Mouse (Mus musculus): Measurements from ENCODE around the gene Fam187b. TPM values are rescaled to one million over a fixed set of nuclear protein-coding genes. Genes with fewer than 3 reads are reported as not detected.

The Fam187b gene
- polyA plus RNA-seq, 1 experiment from 2014 or later: 0.60 TPM

DNA sequence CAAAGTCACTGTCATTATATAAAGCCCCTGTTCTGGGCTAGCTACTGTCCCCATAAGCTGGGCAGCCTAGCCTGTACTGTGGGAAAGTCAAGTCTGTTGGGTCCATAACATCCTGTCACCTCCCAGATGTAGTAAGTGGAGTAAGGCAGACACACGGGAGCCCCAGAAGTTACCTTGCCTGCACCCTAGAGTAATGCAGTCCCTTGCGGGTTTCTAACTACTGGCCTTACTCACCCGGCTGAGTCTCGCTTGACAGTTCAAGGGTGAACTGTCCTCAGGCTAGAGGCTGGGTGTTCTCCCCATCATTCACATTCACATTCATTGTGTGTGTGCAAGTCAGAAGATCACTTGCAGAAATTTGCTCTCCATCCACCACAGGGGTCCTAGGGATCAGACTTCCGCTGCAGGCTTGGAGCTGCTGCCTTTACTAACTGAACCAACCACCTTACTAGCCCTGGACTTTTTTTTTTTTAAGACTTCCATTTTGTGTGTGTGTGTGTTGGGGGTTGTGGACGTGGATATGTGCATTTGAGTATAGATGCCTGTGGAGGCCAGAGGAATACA is 13.7 kb upstream of the Fam187b start:
- no peak for ATAC-seq (ENCODE audit: insufficient number of reproducible peaks, low FRiP score)
- 87% methylated on average over 6 of the region's 6 CpGs for WGBS

GRCm38 (mm10) chr7:30962862-30963261 is 10.7 kb upstream of the Fam187b start:
- H3K27ac ChIP-seq (ENCODE audit: poor library complexity, severe bottlenecking): no peak overlapping the region
- no peaks in the 10 kb centered on the region for H3K9me3 ChIP-seq (replicated peaks)
- H3K27me3 ChIP-seq (replicated peaks): no peaks in the 10 kb centered on the region
- no peak overlapping the region for H3K4me3 ChIP-seq
- peaks cover 19% of the 10 kb centered on the region for H3K4me1 ChIP-seq (replicated peaks)
- no peak overlapping the region for H3K9ac ChIP-seq
- 87% methylated on average over 5 of the region's 5 CpGs for WGBS
- H3K4me2 ChIP-seq: no peak overlapping the region
- H3K36me3 ChIP-seq: peaks cover 11% of the 10 kb centered on the region
- ATAC-seq (ENCODE audit: insufficient number of reproducible peaks, low FRiP score): no peak

More for the DNA sequence above, 13.7 kb upstream of the Fam187b start:
- no peaks in the 10 kb centered on the region for H3K27me3 ChIP-seq (replicated peaks)
- H3K9me3 ChIP-seq (replicated peaks): no peaks in the 10 kb centered on the region
- peaks cover 29% of the 10 kb centered on the region for H3K4me1 ChIP-seq (replicated peaks)
- no peak overlapping the region for H3K9ac ChIP-seq
- no peak overlapping the region for H3K4me2 ChIP-seq
- no peak overlapping the region for H3K4me3 ChIP-seq
- peaks cover 15% of the 10 kb centered on the region for H3K36me3 ChIP-seq
- no peak overlapping the region for H3K27ac ChIP-seq (ENCODE audit: poor library complexity, severe bottlenecking)

DNA sequence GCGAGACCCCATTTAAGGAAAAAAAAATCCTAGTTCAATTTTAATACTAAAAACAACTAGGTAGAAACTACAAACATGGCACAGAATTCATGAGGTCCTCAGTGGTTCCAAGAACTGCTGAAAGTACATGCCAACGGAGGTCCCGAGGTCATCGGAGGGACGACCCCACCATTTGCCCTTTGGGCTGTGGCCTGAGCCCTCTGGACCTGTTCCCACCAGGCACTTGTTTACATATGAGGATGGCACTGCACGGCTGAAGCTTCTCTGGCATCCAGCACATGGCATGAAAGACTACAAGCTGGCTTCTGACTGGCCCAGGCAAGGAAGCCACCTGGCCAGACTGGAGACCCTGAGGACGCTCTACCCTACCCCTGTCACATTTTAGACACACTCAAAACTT is 9.2 kb upstream of the Fam187b start:
- Histone ChIP-seq H3K27ac (ENCODE audit: poor library complexity, severe bottlenecking) (no peak overlapping the region), H3K9me3 (replicated peaks) (no peaks in the 10 kb centered on the region), H3K27me3 (replicated peaks) (no peaks in the 10 kb centered on the region), H3K4me3 (no peak overlapping the region), H3K36me3 (no peaks in the 10 kb centered on the region), H3K4me1 (replicated peaks) (peaks cover 11% of the 10 kb centered on the region), H3K4me2 (no peak overlapping the region), H3K9ac (no peak overlapping the region)
- 87% methylated on average over 7 of the region's 7 CpGs for WGBS
- ATAC-seq (ENCODE audit: insufficient number of reproducible peaks, low FRiP score): no peak

DNA sequence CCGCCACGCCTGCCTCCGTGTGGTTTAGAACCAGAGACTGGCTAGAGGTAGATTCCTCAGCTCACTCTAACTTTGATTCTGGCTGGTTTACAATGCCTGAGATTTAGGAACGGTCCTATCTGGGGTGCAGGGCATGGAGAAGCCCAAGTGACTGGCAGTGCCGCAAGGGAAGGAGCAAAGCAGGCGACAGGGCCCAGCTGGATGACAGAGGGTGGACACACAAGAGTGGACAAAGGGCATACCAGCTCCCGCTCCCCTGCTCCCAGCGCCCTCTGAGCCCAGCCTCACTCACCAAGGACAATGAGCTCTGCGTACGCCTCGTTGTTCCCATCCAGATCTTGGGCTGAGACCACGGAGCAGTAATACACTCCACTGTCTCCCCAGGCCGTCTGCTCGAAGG is 7.9 kb upstream of the Fam187b start:
- no peak for ATAC-seq (ENCODE audit: insufficient number of reproducible peaks, low FRiP score)

DNA sequence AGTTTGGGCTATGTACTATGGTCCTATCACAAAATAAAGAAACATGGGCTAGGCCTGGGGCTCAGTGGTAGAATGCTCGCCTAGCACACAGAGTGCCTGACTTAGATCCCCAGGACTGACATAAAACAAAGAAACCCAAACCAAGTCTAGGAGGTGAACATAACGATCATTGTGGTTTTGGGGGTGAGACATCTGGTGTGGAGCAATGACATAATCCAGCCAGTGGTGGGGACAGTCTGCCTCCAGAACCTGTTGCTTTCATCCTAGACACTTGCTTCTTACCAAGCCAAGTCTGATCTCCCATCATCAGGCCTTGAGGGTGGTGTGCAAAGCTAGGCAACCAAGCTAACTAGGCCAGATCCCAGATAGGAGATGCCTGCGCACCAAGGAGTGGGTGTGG is 6.9 kb upstream of the Fam187b start:
- no peak overlapping the region for H3K4me3 ChIP-seq
- no peak overlapping the region for H3K27ac ChIP-seq (ENCODE audit: poor library complexity, severe bottlenecking)
- H3K4me1 ChIP-seq (replicated peaks): peaks cover 11% of the 10 kb centered on the region
- ATAC-seq (ENCODE audit: insufficient number of reproducible peaks, low FRiP score): no peak
- no peak overlapping the region for H3K4me2 ChIP-seq
- no peaks in the 10 kb centered on the region for H3K9me3 ChIP-seq (replicated peaks)
- WGBS: 77% methylated on average over 3 of the region's 3 CpGs
- no peaks in the 10 kb centered on the region for H3K36me3 ChIP-seq
- H3K27me3 ChIP-seq (replicated peaks): peaks cover 1% of the 10 kb centered on the region; the same call in 1 of the 2 replicates
- H3K9ac ChIP-seq: no peak overlapping the region

More for the DNA sequence above, 7.9 kb upstream of the Fam187b start:
- WGBS: 88% methylated on average over 14 of the region's 14 CpGs
- H3K36me3 ChIP-seq: no peaks in the 10 kb centered on the region
- H3K9me3 ChIP-seq (replicated peaks): no peaks in the 10 kb centered on the region
- H3K9ac ChIP-seq: no peak overlapping the region
- peaks cover 11% of the 10 kb centered on the region for H3K4me1 ChIP-seq (replicated peaks)
- no peaks in the 10 kb centered on the region for H3K27me3 ChIP-seq (replicated peaks)
- no peak overlapping the region for H3K27ac ChIP-seq (ENCODE audit: poor library complexity, severe bottlenecking)
- H3K4me3 ChIP-seq: no peak overlapping the region
- no peak overlapping the region for H3K4me2 ChIP-seq

DNA sequence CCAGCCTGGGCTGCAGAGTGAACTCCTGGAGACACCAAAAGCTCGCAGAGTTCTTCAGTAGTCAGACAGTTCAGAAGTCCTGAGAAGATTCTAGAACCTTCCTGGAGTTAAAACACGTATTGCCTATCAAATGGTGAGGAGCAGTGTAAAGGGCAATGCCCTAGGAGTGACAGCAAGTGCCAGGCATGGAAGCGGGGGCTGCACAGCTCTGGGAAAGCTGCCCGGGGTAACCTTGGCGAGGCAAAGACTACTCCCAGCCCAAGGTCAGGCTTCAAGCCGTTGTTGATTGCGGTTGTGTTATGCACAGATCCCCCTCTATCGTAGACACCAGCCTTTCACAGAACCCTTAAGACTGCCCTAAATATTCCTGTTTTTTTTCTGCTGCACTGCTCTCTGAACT is 5.0 kb upstream of the Fam187b start:
- Histone ChIP-seq H3K27ac (ENCODE audit: poor library complexity, severe bottlenecking) (no peak overlapping the region), H3K9me3 (replicated peaks) (no peaks in the 10 kb centered on the region), H3K4me1 (replicated peaks) (peaks cover 14% of the 10 kb centered on the region), H3K9ac (no peak overlapping the region), H3K27me3 (replicated peaks) (peaks cover 21% of the 10 kb centered on the region), H3K4me2 (no peak overlapping the region), H3K4me3 (no peak overlapping the region), H3K36me3 (no peaks in the 10 kb centered on the region)
- 86% methylated on average over 8 of the region's 8 CpGs for WGBS
- no peak for ATAC-seq (ENCODE audit: insufficient number of reproducible peaks, low FRiP score)

GRCm38 (mm10) chr7:30969174-30969573 is 4.4 kb upstream of the Fam187b start:
- Histone ChIP-seq H3K9me3 (replicated peaks) (no peaks in the 10 kb centered on the region), H3K27ac (ENCODE audit: poor library complexity, severe bottlenecking) (no peak overlapping the region), H3K27me3 (replicated peaks) (peaks cover 22% of the 10 kb centered on the region), H3K9ac (no peak overlapping the region), H3K36me3 (no peaks in the 10 kb centered on the region), H3K4me3 (no peak overlapping the region), H3K4me1 (replicated peaks) (peaks cover 10% of the 10 kb centered on the region), H3K4me2 (no peak overlapping the region)
- peak; percentile 34 for ATAC-seq (ENCODE audit: insufficient number of reproducible peaks, low FRiP score)
- WGBS: 71% methylated on average over 4 of the region's 4 CpGs

DNA sequence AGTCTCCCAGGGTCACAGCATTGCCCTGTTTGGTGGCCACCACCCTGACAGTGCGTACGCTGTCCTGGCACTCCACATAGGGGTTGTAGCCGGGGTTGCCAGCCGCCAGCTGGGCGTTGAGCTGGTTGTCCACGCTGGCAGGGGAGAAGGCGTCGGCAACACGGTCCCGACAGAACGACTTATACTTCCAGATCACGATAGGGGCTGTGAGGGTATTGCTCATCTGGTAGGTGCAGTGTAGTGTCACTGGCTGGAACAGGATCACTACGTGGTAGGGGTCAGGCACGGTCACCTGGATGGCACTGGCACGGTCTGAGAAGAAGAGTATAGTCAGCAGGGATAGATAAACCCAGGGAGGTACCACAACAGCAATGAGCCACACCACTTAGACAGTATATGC is 1.7 kb upstream of the Fam187b start:
- H3K4me2 ChIP-seq: no peak overlapping the region
- H3K27me3 ChIP-seq (replicated peaks): peaks cover 22% of the 10 kb centered on the region
- H3K9ac ChIP-seq: no peak overlapping the region
- no peak for ATAC-seq (ENCODE audit: insufficient number of reproducible peaks, low FRiP score)
- H3K4me3 ChIP-seq: no peak overlapping the region; the same call in 1 of the 2 replicates
- peaks cover 10% of the 10 kb centered on the region for H3K4me1 ChIP-seq (replicated peaks)
- H3K36me3 ChIP-seq: no peaks in the 10 kb centered on the region
- 85% methylated on average over 15 of the region's 15 CpGs for WGBS
- H3K27ac ChIP-seq (ENCODE audit: poor library complexity, severe bottlenecking): no peak overlapping the region
- no peaks in the 10 kb centered on the region for H3K9me3 ChIP-seq (replicated peaks)

- peak; percentile 9; the same call in 1 of the 2 replicates for ATAC-seq (ENCODE audit: insufficient number of reproducible peaks, low FRiP score)
- peaks cover 10% of the 10 kb centered on the region for H3K4me1 ChIP-seq (replicated peaks)
- H3K27me3 ChIP-seq (replicated peaks): peaks cover 22% of the 10 kb centered on the region
- no peaks in the 10 kb centered on the region for H3K36me3 ChIP-seq
- H3K9ac ChIP-seq: peak overlapping the region; percentile 64
- WGBS: 5% methylated on average over 41 of the region's 41 CpGs
- H3K4me3 ChIP-seq: peak overlapping the region; percentile 50
- H3K9me3 ChIP-seq (replicated peaks): no peaks in the 10 kb centered on the region
- no peak overlapping the region for H3K27ac ChIP-seq (ENCODE audit: poor library complexity, severe bottlenecking)
- peak overlapping the region; percentile 79 for H3K4me2 ChIP-seq
Measured at GRCm38 (mm10) chr7:30972426-30973250, 952 bp upstream of the Fam187b start.

GRCm38 (mm10) chr7:30973251-30973500 is 414 bp upstream of the Fam187b start, which contains the start of gene Lsr:
TSS of gene Lsr (minus strand) at chr7:30973464.
- H3K4me1 ChIP-seq (replicated peaks): peaks cover 10% of the 10 kb centered on the region
- H3K27ac ChIP-seq (ENCODE audit: poor library complexity, severe bottlenecking): no peak within 1 kb of the TSS
- H3K9me3 ChIP-seq (replicated peaks): no peaks in the 10 kb centered on the region
- H3K4me2 ChIP-seq: peak within 1 kb of the TSS; percentile 79
- WGBS: 0% methylated on average over 19 of the region's 19 CpGs
- H3K9ac ChIP-seq: peak within 1 kb of the TSS; percentile 64
- no peaks in the 10 kb centered on the region for H3K36me3 ChIP-seq
- H3K4me3 ChIP-seq: peak within 1 kb of the TSS; percentile 50
- no peak for ATAC-seq (ENCODE audit: insufficient number of reproducible peaks, low FRiP score)
- H3K27me3 ChIP-seq (replicated peaks): peaks cover 22% of the 10 kb centered on the region

DNA sequence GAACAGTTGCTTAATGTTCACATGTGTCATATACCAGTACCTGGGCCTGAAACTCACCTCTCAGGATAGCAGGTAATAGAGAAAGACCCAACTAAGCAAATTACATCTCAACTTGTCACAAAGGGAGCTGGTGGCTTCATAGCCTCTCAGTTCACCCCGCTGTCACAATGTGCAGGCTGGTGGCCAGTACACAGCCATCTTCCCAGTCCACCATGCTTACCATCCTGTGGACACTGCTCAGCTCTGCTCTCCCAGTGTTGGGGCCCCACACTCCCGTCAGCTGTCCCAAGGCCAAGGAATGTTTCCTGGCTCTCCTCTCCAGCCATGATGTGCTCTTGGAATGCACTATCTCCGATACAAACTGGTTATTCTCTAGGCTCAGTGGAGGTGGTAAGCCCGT is 8.1 kb downstream of the Fam187b start:
- H3K4me1 ChIP-seq (replicated peaks): no peaks in the 10 kb centered on the region
- H3K27ac ChIP-seq (ENCODE audit: poor library complexity, severe bottlenecking): no peak overlapping the region
- H3K36me3 ChIP-seq: no peaks in the 10 kb centered on the region
- no peak overlapping the region for H3K9ac ChIP-seq
- H3K4me3 ChIP-seq: no peak overlapping the region
- H3K4me2 ChIP-seq: no peak overlapping the region
- 77% methylated on average over 4 of the region's 4 CpGs for WGBS
- H3K9me3 ChIP-seq (replicated peaks): no peaks in the 10 kb centered on the region; the same call in 1 of the 2 replicates
- no peaks in the 10 kb centered on the region for H3K27me3 ChIP-seq (replicated peaks)
- ATAC-seq (ENCODE audit: insufficient number of reproducible peaks, low FRiP score): no peak
